In genomic region chr14:34820653-34821005, GRCm38 (mm10) we compare ENCODE assay signal across 8 mouse cellular contexts. TPM values are rescaled to one million over a fixed set of nuclear protein-coding genes. Genes with fewer than 3 reads are reported as not detected.
DNase-seq lines count a peak whose midpoint lies in the region; ATAC-seq lines count a peak whose summit lies in the region.

No protein-coding gene starts in this region.

- peaks cover 36% of the 10 kb centered on the region for H3K4me1 ChIP-seq in embryonic facial prominence, embryonic 15.5 days
- peaks cover 18% of the 10 kb centered on the region for H3K4me1 ChIP-seq in intestine, embryonic 15.5 days (replicated peaks)

- no peaks in the 10 kb centered on the region for H3K36me3 ChIP-seq in embryonic facial prominence, embryonic 15.5 days
- no peaks in the 10 kb centered on the region for H3K36me3 ChIP-seq in intestine, embryonic 15.5 days

- ATAC-seq in embryonic facial prominence, embryonic 15.5 days (ENCODE audit: insufficient number of reproducible peaks, low FRiP score, low TSS enrichment, low read depth) = no peak
- ATAC-seq in intestine, embryonic 15.5 days = 0 out of 2 replicates have a peak, but pooled peaks have one; percentile 9
- 0 out of 2 replicates have a peak, but pooled peaks have one; percentile 14 for ATAC-seq in megakaryocyte progenitor cell, adult 5-6 weeks (replicated peaks; ENCODE audit: poor library complexity)
- ATAC-seq in megakaryocyte-erythroid progenitor cell, adult 5-6 weeks (replicated peaks; ENCODE audit: low FRiP score, low TSS enrichment, poor library complexity, severe bottlenecking) = no peak

- 2% methylated on average over 12 of the region's 12 CpGs for WGBS in embryonic facial prominence, embryonic 15.5 days
- WGBS in intestine, embryonic 15.5 days = under 1% methylated on average over 12 of the region's 12 CpGs

- H3K27ac ChIP-seq in embryonic facial prominence, embryonic 15.5 days (replicated peaks) = no peak overlapping the region
- H3K27ac ChIP-seq in intestine, embryonic 15.5 days = no peak overlapping the region

- H3K9me3 ChIP-seq in embryonic facial prominence, embryonic 15.5 days (replicated peaks) = no peaks in the 10 kb centered on the region
- no peaks in the 10 kb centered on the region for H3K9me3 ChIP-seq in intestine, embryonic 15.5 days

- peak overlapping the region; percentile 83 for H3K4me2 ChIP-seq in embryonic facial prominence, embryonic 15.5 days (replicated peaks)
- peak overlapping the region; percentile 92 for H3K4me2 ChIP-seq in intestine, embryonic 15.5 days (replicated peaks)

- peak; percentile 42 to 55 for DNase-seq in layer of hippocampus, postnatal 10 days (ENCODE audit: low spot score in 2 of 2)
- DNase-seq in layer of hippocampus, adult 8-10 months (ENCODE audit: low spot score in 2 of 2) = no peak
- DNase-seq in cerebellum, postnatal 36 days = no peak
- no peak for DNase-seq in lung, postnatal 25 days (ENCODE audit: low spot score)

- peaks cover 87% of the 10 kb centered on the region for H3K27me3 ChIP-seq in embryonic facial prominence, embryonic 15.5 days
- peaks cover 86% of the 10 kb centered on the region for H3K27me3 ChIP-seq in intestine, embryonic 15.5 days (replicated peaks)

- H3K4me3 ChIP-seq in embryonic facial prominence, embryonic 15.5 days (replicated peaks) = peak overlapping the region; percentile 52
- peak overlapping the region; percentile 52 for H3K4me3 ChIP-seq in intestine, embryonic 15.5 days (replicated peaks)

- no peak overlapping the region for H3K9ac ChIP-seq in embryonic facial prominence, embryonic 15.5 days
- no peak overlapping the region for H3K9ac ChIP-seq in intestine, embryonic 15.5 days

RNA-seq across cellular contexts. Expression of gene Grid1, which starts 0.7 kb away (rescaled TPM):
- 10 to 100 TPM; 48.4 to 51.1 TPM for total RNA-seq in layer of hippocampus, postnatal 10 days (2021)
- 10 to 100 TPM; 50.8 to 58.6 (median 55.0) TPM for total RNA-seq in layer of hippocampus, adult 8-10 months (2022)
- polyA plus RNA-seq in embryonic facial prominence, embryonic 15.5 days (2015; fragmentation: Nextera tagmentation; extraction: Ambion mirVana) = 1.4 and 1.5 TPM in 2 replicates
- polyA plus RNA-seq in intestine, embryonic 15.5 days (2015; fragmentation: Nextera tagmentation; extraction: Ambion mirVana) = 0.33 and 0.41 TPM in 2 replicates
- total RNA-seq in megakaryocyte progenitor cell, adult 5-6 weeks (2015) = not detected in 2 replicates
- not detected in 2 replicates for total RNA-seq in megakaryocyte progenitor cell, adult 5-6 weeks (2017)
- total RNA-seq in megakaryocyte-erythroid progenitor cell, adult 5-6 weeks (2014; fragmentation: Nextera tagmentation) = not detected in 2 replicates
- total RNA-seq in megakaryocyte-erythroid progenitor cell, adult 5-6 weeks (2017) = not detected in 2 replicates

Comparison
In these comparisons a context has a peak if more than half of its experiments do, and no peak if none do; other contexts are left out.
1. DNase-seq: peak in layer of hippocampus, postnatal 10 days (2 of 2); none in layer of hippocampus, adult 8-10 months (0 of 2), cerebellum, postnatal 36 days (0 of 2) and lung, postnatal 25 days (single experiment).
2. ATAC-seq: peak in intestine, embryonic 15.5 days (single experiment) and megakaryocyte progenitor cell, adult 5-6 weeks (single experiment); none in embryonic facial prominence, embryonic 15.5 days (single experiment) and megakaryocyte-erythroid progenitor cell, adult 5-6 weeks (single experiment).
3. RNA of gene Grid1, which starts 0.7 kb away (total RNA-seq): 50.8 to 58.6 TPM in layer of hippocampus, adult 8-10 months and 48.4 to 51.1 TPM in layer of hippocampus, postnatal 10 days; not detected in megakaryocyte progenitor cell, adult 5-6 weeks and not detected in megakaryocyte-erythroid progenitor cell, adult 5-6 weeks; every median in the first group is over 10 times any median in the second.